In the genomic region with DNA sequence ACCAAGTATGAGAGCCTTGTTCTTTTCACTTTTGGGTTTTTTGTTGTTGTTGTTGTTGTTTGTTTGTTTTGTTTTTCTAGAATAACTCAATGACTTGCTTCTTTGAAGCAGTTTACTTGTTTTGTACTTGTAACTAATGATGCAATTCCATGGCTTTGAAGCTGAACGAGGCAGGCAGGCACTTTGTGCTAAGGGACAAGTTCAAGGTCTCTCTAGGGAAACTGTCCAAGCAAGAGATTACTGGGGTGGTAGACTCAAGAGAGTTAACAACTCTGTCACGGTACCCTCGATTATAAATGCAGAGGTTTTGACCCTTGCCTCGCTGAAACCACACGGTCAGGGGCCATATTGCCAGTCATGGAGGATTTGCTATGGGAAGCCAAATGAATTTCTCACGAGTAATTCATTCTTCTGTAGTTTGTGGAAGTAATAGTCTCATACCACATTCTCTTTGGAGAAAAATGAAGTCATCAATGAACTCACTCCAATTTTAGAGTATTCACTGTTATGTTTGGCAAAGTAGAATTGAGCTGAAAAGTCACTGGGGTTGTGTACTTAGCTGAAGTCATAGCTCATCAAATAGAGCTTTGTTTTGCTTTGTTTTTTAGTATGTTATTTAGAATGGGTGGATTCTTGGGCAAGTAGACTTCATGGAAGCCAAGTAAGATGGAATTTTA, we compare ENCODE assay signal across 27 mouse cellular contexts. TPM values are rescaled to one million over a fixed set of nuclear protein-coding genes. Genes with fewer than 3 reads are reported as not detected.
DNase-seq lines count a peak whose midpoint lies in the region; ATAC-seq lines count a peak whose summit lies in the region.
"Had no signal": no experiment of that assay in that cellular context is flagged by ENCODE, and none has a peak within 500 bp of the region (broad histone marks: within the 10 kb centered on the region; RNA-seq: fewer than 3 reads in every experiment).

No protein-coding gene starts in this region.

- H3K9me3 ChIP-seq in forebrain, embryonic 13.5 days (replicated peaks), result no peaks in the 10 kb centered on the region
- H3K9me3 ChIP-seq: embryonic facial prominence, embryonic 12.5 days; embryonic facial prominence, embryonic 15.5 days; forebrain, embryonic 12.5 days; heart, embryonic 12.5 days; heart, embryonic 15.5 days; hindbrain, embryonic 12.5 days; hindbrain, embryonic 15.5 days had no signal

- no peak overlapping the region for H3K9ac ChIP-seq in forebrain, embryonic 13.5 days
- H3K9ac ChIP-seq: embryonic facial prominence, embryonic 12.5 days; embryonic facial prominence, embryonic 15.5 days; forebrain, embryonic 12.5 days; heart, embryonic 12.5 days; heart, embryonic 15.5 days; hindbrain, embryonic 12.5 days; hindbrain, embryonic 15.5 days had no signal

- intact Hi-C loops in heart, postnatal 14 days (cut with DNase I), result no loop called here

- H3K27me3 ChIP-seq in forebrain, embryonic 13.5 days, result no peaks in the 10 kb centered on the region
- H3K27me3 ChIP-seq: embryonic facial prominence, embryonic 12.5 days; embryonic facial prominence, embryonic 15.5 days; forebrain, embryonic 12.5 days; heart, embryonic 12.5 days; heart, embryonic 15.5 days; hindbrain, embryonic 12.5 days; hindbrain, embryonic 15.5 days had no signal

- H3K27ac ChIP-seq in forebrain, embryonic 13.5 days, result no peak overlapping the region
- H3K27ac ChIP-seq: embryonic facial prominence, embryonic 12.5 days; embryonic facial prominence, embryonic 15.5 days; forebrain, embryonic 12.5 days; heart, embryonic 15.5 days; hindbrain, embryonic 12.5 days; hindbrain, embryonic 15.5 days had no signal

- 80% methylated on average over 6 of the region's 6 CpGs for WGBS in forebrain, embryonic 13.5 days

- no peak overlapping the region for H3K4me3 ChIP-seq in forebrain, embryonic 13.5 days
- H3K4me3 ChIP-seq: embryonic facial prominence, embryonic 12.5 days; embryonic facial prominence, embryonic 15.5 days; forebrain, embryonic 12.5 days; heart, embryonic 12.5 days; heart, embryonic 15.5 days; hindbrain, embryonic 12.5 days; hindbrain, embryonic 15.5 days had no signal

- no peak for ATAC-seq in forebrain, embryonic 13.5 days
- ATAC-seq: activated CD4-positive, CD25-positive, alpha-beta regulatory T cell, adult 4 months; CD4-positive, CD25-positive, alpha-beta regulatory T cell, adult 4 months; forebrain, embryonic 16.5 days; intestine, postnatal 0 days had no signal

- no peak overlapping the region for H3K4me2 ChIP-seq in forebrain, embryonic 13.5 days
- H3K4me2 ChIP-seq: embryonic facial prominence, embryonic 12.5 days; embryonic facial prominence, embryonic 15.5 days; forebrain, embryonic 12.5 days; heart, embryonic 12.5 days; heart, embryonic 15.5 days; hindbrain, embryonic 12.5 days; hindbrain, embryonic 15.5 days had no signal

- H3K36me3 ChIP-seq in forebrain, embryonic 13.5 days (ENCODE audit: poor library complexity, severe bottlenecking), result no peaks in the 10 kb centered on the region
- H3K36me3 ChIP-seq: embryonic facial prominence, embryonic 12.5 days; embryonic facial prominence, embryonic 15.5 days; forebrain, embryonic 12.5 days; heart, embryonic 12.5 days; heart, embryonic 15.5 days; hindbrain, embryonic 12.5 days; hindbrain, embryonic 15.5 days had no signal

- no peaks in the 10 kb centered on the region for H3K4me1 ChIP-seq in forebrain, embryonic 13.5 days
- H3K4me1 ChIP-seq: embryonic facial prominence, embryonic 12.5 days; embryonic facial prominence, embryonic 15.5 days; forebrain, embryonic 12.5 days; heart, embryonic 12.5 days; heart, embryonic 15.5 days; hindbrain, embryonic 12.5 days; hindbrain, embryonic 15.5 days had no signal

- peak; percentile 5 for DNase-seq in heart, adult 8-10 months (ENCODE audit: low spot score)
- DNase-seq in heart, postnatal 14 days, result no peak
- DNase-seq in 3T3-L1 (ENCODE audit: low read depth, low spot score), result peak; percentile 79
- peak; percentile 27 for DNase-seq in Muller cell, postnatal 12 days (ENCODE audit: inconsistent ontology term)
- peak; percentile 76 for DNase-seq in adipocyte (ENCODE audit: low spot score)
- DNase-seq in thymus, postnatal 14 days, result no peak
- DNase-seq: adrenal gland, postnatal 10 days; cerebellum, adult 11 months; cerebellum, adult 2 months; cerebellum, adult 9-11 months; cerebellum, postnatal 25 days; gastrocnemius, postnatal 10 days; gastrocnemius, postnatal 36 days; heart, postnatal 10 days had no signal

RNA-seq across cellular contexts. Expression of a gene that starts 8.8 kb away (rescaled TPM):
- 10 to 100 TPM; 20.1 to 27.8 (median 21.8) TPM for total RNA-seq in heart, adult 8-10 months (2022)
- total RNA-seq in heart, postnatal 14 days (2021), result 1 to 10 TPM; 5.7 to 7.1 TPM
- polyA plus RNA-seq in forebrain, embryonic 13.5 days (2015; fragmentation: Nextera tagmentation; extraction: Ambion mirVana), result 0.45 and 0.96 TPM in 2 replicates
- total RNA-seq: ES-E14 had no signal

Comparison
In these comparisons a context has a peak if more than half of its experiments do, and no peak if none do; other contexts are left out.
1. DNase-seq: peak in heart, adult 8-10 months (single experiment), 3T3-L1 (single experiment), Muller cell, postnatal 12 days (single experiment) and adipocyte (single experiment); none in heart, postnatal 14 days (0 of 2) and thymus, postnatal 14 days (single experiment).